In the genomic region with DNA sequence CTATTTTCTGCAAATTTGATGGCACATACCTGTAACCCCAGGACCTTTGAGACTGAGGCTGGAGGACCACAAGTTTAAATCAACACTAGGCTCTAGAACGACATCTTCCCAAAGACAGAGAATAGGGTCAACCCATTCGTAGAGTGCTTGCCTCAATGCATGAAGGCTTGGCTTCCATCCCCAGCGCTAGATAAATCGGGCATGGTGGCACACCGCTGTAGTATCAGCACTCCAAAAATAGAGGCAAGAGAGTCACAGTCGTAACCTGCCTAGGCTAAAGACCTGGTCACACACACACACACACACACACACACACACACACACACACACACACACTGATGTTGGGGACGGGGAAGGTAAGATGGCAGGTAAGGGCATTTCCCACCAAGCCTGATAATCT, we compare ENCODE assay signal across 20 mouse cellular contexts. TPM values are rescaled to one million over a fixed set of nuclear protein-coding genes. Genes with fewer than 3 reads are reported as not detected.
"Had no signal": no experiment of that assay in that cellular context is flagged by ENCODE, and none has a peak within 500 bp of the region (broad histone marks: within the 10 kb centered on the region; RNA-seq: fewer than 3 reads in every experiment).

No protein-coding gene starts in this region.

- H3K36me3 ChIP-seq: neural tube, embryonic 13.5 days; neural tube, embryonic 15.5 days; stomach, embryonic 15.5 days had no signal

- H3K4me2 ChIP-seq: neural tube, embryonic 13.5 days; neural tube, embryonic 15.5 days; stomach, embryonic 15.5 days had no signal

- H3K9ac ChIP-seq: neural tube, embryonic 13.5 days; neural tube, embryonic 15.5 days; stomach, embryonic 15.5 days had no signal

- H3K27ac ChIP-seq: neural tube, embryonic 13.5 days; neural tube, embryonic 15.5 days; stomach, embryonic 15.5 days; stomach, postnatal 0 days had no signal

- H3K9me3 ChIP-seq: neural tube, embryonic 13.5 days; neural tube, embryonic 15.5 days; stomach, embryonic 15.5 days had no signal

- H3K4me3 ChIP-seq: neural tube, embryonic 13.5 days; neural tube, embryonic 15.5 days; stomach, embryonic 15.5 days had no signal

- DNase-seq: right cerebral cortex, adult 18-20 months; right cerebral cortex, postnatal 14 days; right cerebral cortex, postnatal 25 days; right cerebral cortex, postnatal 4 days; spleen, adult 18-20 months; thymus, adult 18-20 months; thymus, adult 2 months; thymus, postnatal 14 days; thymus, postnatal 25 days; thymus, postnatal 36 days; thymus, postnatal 4 days had no signal

RNA-seq across cellular contexts. Expression of gene Htr6, which starts 4.9 kb away (rescaled TPM):
- total RNA-seq: neutrophil, adult 5-6 weeks had no signal
- polyA plus RNA-seq: spleen, adult 2 months; stomach, embryonic 14.5 days; stomach, embryonic 15.5 days; stomach, embryonic 16.5 days; stomach, postnatal 0 days; thymus, adult 2 months; thymus, postnatal 0 days had no signal

RNA-seq across cellular contexts. Expression of gene Nbl1, which starts 12.5 kb away (rescaled TPM):
- total RNA-seq: neutrophil, adult 5-6 weeks had no signal
